ENCODE assay signal across 24 mouse cellular contexts in the genomic region with DNA sequence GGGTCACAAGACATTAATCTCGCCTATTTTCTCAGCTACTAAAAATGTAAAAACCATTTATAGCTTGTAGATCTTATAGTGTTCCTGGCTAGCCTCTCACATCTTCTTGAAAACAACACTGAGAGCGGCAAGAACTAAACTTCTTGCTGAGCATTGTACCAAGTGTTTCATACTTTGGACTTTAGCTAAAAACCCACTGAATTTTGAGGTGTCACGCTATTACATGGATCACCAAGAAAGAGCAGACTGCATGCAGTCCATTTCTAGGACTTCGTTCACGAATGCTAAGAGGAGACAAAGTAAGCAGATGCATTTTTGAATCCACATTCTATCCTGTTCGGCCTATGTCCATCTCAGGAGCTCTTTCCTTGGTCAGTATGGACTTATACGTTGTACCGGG.
A peak's percentile ranks its signal among the peaks of the same experiment; 100 is the strongest.
DNase-seq lines count a peak whose midpoint lies in the region; ATAC-seq and TF ChIP-seq lines count a peak whose summit lies in the region.
"Had no signal": no experiment of that assay in that cellular context is flagged by ENCODE, and none has a peak within 500 bp of the region (broad histone marks: within the 10 kb centered on the region; RNA-seq: fewer than 3 reads in every experiment).

No protein-coding gene starts in this region.

- no peak for TF ChIP-seq POLR2A in kidney, adult 2 months (IDR thresholded peaks at IDR 0.05; ENCODE audit: low read depth, low read length)

- H3K4me1 ChIP-seq in kidney, adult 2 months (ENCODE audit: control insufficient read depth, insufficient read depth, low read length) = peaks cover 30% of the 10 kb centered on the region
- H3K4me1 ChIP-seq in kidney, embryonic 14.5 days (ENCODE audit: control insufficient read depth, insufficient read depth, low read length) = no peaks in the 10 kb centered on the region
- peaks cover 26% of the 10 kb centered on the region; the same call in 1 of the 2 replicates for H3K4me1 ChIP-seq in midbrain, embryonic 10.5 days
- H3K4me1 ChIP-seq in midbrain, embryonic 13.5 days (replicated peaks) = peaks cover 36% of the 10 kb centered on the region
- H3K4me1 ChIP-seq: embryonic facial prominence, embryonic 12.5 days; embryonic facial prominence, embryonic 15.5 days had no signal

- no peaks in the 10 kb centered on the region for H3K27me3 ChIP-seq in kidney, adult 2 months (replicated peaks; ENCODE audit: control insufficient read depth, insufficient read depth, low read length)
- no peaks in the 10 kb centered on the region for H3K27me3 ChIP-seq in kidney, embryonic 14.5 days (ENCODE audit: control insufficient read depth, insufficient read depth, low read length)
- no peaks in the 10 kb centered on the region for H3K27me3 ChIP-seq in midbrain, embryonic 10.5 days (ENCODE audit: low read depth, poor library complexity, severe bottlenecking)
- H3K27me3 ChIP-seq in midbrain, embryonic 13.5 days = no peaks in the 10 kb centered on the region
- H3K27me3 ChIP-seq: embryonic facial prominence, embryonic 12.5 days; embryonic facial prominence, embryonic 15.5 days; forebrain, embryonic 15.5 days; heart, embryonic 13.5 days had no signal

- no peak overlapping the region for H3K9ac ChIP-seq in kidney, embryonic 14.5 days (ENCODE audit: low read depth, low read length)
- no peak overlapping the region for H3K9ac ChIP-seq in midbrain, embryonic 13.5 days (replicated peaks)
- H3K9ac ChIP-seq: embryonic facial prominence, embryonic 12.5 days; embryonic facial prominence, embryonic 15.5 days; forebrain, embryonic 15.5 days; heart, embryonic 13.5 days; hindbrain, embryonic 14.5 days had no signal

- no peak for ATAC-seq in kidney, embryonic 14.5 days (ENCODE audit: low FRiP score, low TSS enrichment)
- ATAC-seq in midbrain, embryonic 13.5 days = no peak
- ATAC-seq: CD4-positive, CD25-positive, alpha-beta regulatory T cell, adult 4 months; forebrain, embryonic 15.5 days had no signal

- no peak overlapping the region for H3K4me3 ChIP-seq in kidney, adult 2 months (ENCODE audit: insufficient read depth, low read depth, low read length)
- no peak overlapping the region for H3K4me3 ChIP-seq in kidney, embryonic 14.5 days (ENCODE audit: low read length)
- H3K4me3 ChIP-seq in midbrain, embryonic 10.5 days = no peak overlapping the region
- no peak overlapping the region for H3K4me3 ChIP-seq in midbrain, embryonic 13.5 days (replicated peaks)
- H3K4me3 ChIP-seq: embryonic facial prominence, embryonic 12.5 days; embryonic facial prominence, embryonic 15.5 days; forebrain, embryonic 15.5 days; heart, adult 2 months; heart, embryonic 10.5 days; heart, embryonic 13.5 days had no signal

- H3K36me3 ChIP-seq in kidney, adult 2 months (ENCODE audit: control insufficient read depth, insufficient read depth, low read length) = no peaks in the 10 kb centered on the region
- no peaks in the 10 kb centered on the region for H3K36me3 ChIP-seq in kidney, embryonic 14.5 days (ENCODE audit: control insufficient read depth, insufficient read depth, low read length)
- H3K36me3 ChIP-seq in midbrain, embryonic 10.5 days = peaks cover 23% of the 10 kb centered on the region; the same call in 1 of the 2 replicates
- no peaks in the 10 kb centered on the region; the same call in 1 of the 2 replicates for H3K36me3 ChIP-seq in midbrain, embryonic 13.5 days
- H3K36me3 ChIP-seq: embryonic facial prominence, embryonic 12.5 days; embryonic facial prominence, embryonic 15.5 days; forebrain, embryonic 15.5 days; heart, embryonic 10.5 days; heart, embryonic 13.5 days had no signal

- H3K4me2 ChIP-seq in kidney, embryonic 14.5 days (replicated peaks; ENCODE audit: low read depth, low read length) = no peak overlapping the region
- no peak overlapping the region for H3K4me2 ChIP-seq in midbrain, embryonic 13.5 days (replicated peaks)
- H3K4me2 ChIP-seq: embryonic facial prominence, embryonic 12.5 days; embryonic facial prominence, embryonic 15.5 days; forebrain, embryonic 15.5 days; heart, embryonic 13.5 days; hindbrain, embryonic 14.5 days had no signal

- no peak for TF ChIP-seq CTCF in kidney, adult 2 months (conservative IDR thresholded peaks at IDR 0.05; ENCODE audit: insufficient read depth, insufficient read length, low read depth, low read length)

- WGBS in kidney, adult 2 months = 70% methylated on average over 8 of the region's 8 CpGs
- WGBS in kidney, embryonic 14.5 days = 92% methylated on average over 8 of the region's 8 CpGs
- 94% methylated on average over 8 of the region's 8 CpGs for WGBS in midbrain, embryonic 10.5 days
- 94% methylated on average over 8 of the region's 8 CpGs for WGBS in midbrain, embryonic 13.5 days

- DNase-seq in kidney, adult 2 months = peak; percentile 81
- DNase-seq in kidney, postnatal 14 days = peak; percentile 27
- no peak for DNase-seq in kidney, postnatal 25 days
- no peak for DNase-seq in midbrain, embryonic 10.5 days (ENCODE audit: low spot score)
- DNase-seq: adrenal gland, adult 2 months; adrenal gland, postnatal 14 days; cerebellum, adult 11 months; cerebellum, adult 2 months; cerebellum, adult 9-11 months; cerebellum, postnatal 25 days; gastrocnemius, postnatal 10 days; gastrocnemius, postnatal 36 days; heart, adult 2 months; heart, postnatal 14 days; heart, postnatal 4 days had no signal

- peak overlapping the region; percentile 37 for H3K27ac ChIP-seq in kidney, adult 2 months (ENCODE audit: insufficient read depth, low read depth, low read length)
- no peak overlapping the region for H3K27ac ChIP-seq in kidney, embryonic 14.5 days (ENCODE audit: low read depth, low read length)
- H3K27ac ChIP-seq in midbrain, embryonic 10.5 days (replicated peaks) = peak overlapping the region; percentile 33; the same call in 1 of the 2 replicates
- H3K27ac ChIP-seq in midbrain, embryonic 13.5 days = no peak overlapping the region
- H3K27ac ChIP-seq: embryonic facial prominence, embryonic 12.5 days; embryonic facial prominence, embryonic 15.5 days; forebrain, embryonic 15.5 days; heart, adult 2 months; heart, embryonic 10.5 days; heart, embryonic 13.5 days; hindbrain, embryonic 14.5 days had no signal

- H3K9me3 ChIP-seq in kidney, embryonic 14.5 days (ENCODE audit: control insufficient read depth, low read length) = no peaks in the 10 kb centered on the region
- H3K9me3 ChIP-seq in midbrain, embryonic 10.5 days (replicated peaks) = no peaks in the 10 kb centered on the region
- no peaks in the 10 kb centered on the region for H3K9me3 ChIP-seq in midbrain, embryonic 13.5 days
- H3K9me3 ChIP-seq: embryonic facial prominence, embryonic 12.5 days; embryonic facial prominence, embryonic 15.5 days; forebrain, embryonic 15.5 days; heart, embryonic 10.5 days; heart, embryonic 13.5 days had no signal

Comparison
In these comparisons a context has a peak if more than half of its experiments do, and no peak if none do; other contexts are left out.
1. DNase-seq: peak in kidney, adult 2 months (single experiment) and kidney, postnatal 14 days (single experiment); none in kidney, postnatal 25 days (0 of 2) and midbrain, embryonic 10.5 days (single experiment).
2. H3K27ac ChIP-seq: peak in kidney, adult 2 months (single experiment) and midbrain, embryonic 10.5 days (single experiment); none in kidney, embryonic 14.5 days (single experiment) and midbrain, embryonic 13.5 days (single experiment).